Mouse (Mus musculus): Measurements from ENCODE around the gene Krt222.

DNA sequence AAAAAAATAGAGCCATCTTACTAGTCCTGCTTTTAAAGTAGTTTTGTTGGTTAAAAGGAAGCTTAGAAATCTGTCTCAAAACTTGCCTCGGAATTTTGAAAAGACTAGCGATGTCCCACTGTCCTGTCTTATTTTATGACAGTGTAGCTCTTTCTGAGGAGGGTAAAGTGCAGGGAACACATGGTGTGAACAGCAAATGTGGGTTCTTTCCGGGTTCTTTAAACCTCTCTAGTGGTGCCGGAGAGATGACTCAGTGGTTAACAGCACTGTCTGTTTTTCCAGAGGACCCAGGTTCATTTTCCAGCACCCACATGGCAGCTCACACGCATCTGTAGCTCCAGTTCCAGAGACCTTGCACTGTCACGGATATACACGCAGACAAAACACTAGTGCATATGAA lies 25.3 kb upstream of the Krt222 start:
- TF ChIP-seq CTCF (IDR thresholded peaks at IDR 0.05; ENCODE audit: low read depth) (no peak), EP300 (IDR thresholded peaks at IDR 0.05; ENCODE audit: low read depth) (no peak)

Data from heart, postnatal 0 days (tissue).